Mouse (Mus musculus): ENCODE results near the gene Tyro3.

GRCm38 (mm10) chr2:119810890-119811289 lies 13.4 kb downstream of the Tyro3 start:
- TF ChIP-seq CTCF (IDR thresholded peaks at IDR 0.05; ENCODE audit: borderline replicate concordance, extremely low read depth, insufficient read depth, insufficient read length), result no peak
- TF ChIP-seq POLR2A (IDR thresholded peaks at IDR 0.05; ENCODE audit: borderline replicate concordance, extremely low read depth, insufficient read depth, insufficient read length, poor library complexity, severe bottlenecking), result no peak

All from brain, embryonic 14.5 days (tissue).